Mouse (Mus musculus) cerebellum, adult 11-12 months (tissue): ENCODE measurements around the gene Stard5.
A peak's percentile ranks its signal among the peaks of the same experiment; 100 is the strongest.

Experiments used
- DNase-seq: peaks from one replicate; pipeline ENCODE4 v3.0.0; 2022

Stard5 gene

DNA sequence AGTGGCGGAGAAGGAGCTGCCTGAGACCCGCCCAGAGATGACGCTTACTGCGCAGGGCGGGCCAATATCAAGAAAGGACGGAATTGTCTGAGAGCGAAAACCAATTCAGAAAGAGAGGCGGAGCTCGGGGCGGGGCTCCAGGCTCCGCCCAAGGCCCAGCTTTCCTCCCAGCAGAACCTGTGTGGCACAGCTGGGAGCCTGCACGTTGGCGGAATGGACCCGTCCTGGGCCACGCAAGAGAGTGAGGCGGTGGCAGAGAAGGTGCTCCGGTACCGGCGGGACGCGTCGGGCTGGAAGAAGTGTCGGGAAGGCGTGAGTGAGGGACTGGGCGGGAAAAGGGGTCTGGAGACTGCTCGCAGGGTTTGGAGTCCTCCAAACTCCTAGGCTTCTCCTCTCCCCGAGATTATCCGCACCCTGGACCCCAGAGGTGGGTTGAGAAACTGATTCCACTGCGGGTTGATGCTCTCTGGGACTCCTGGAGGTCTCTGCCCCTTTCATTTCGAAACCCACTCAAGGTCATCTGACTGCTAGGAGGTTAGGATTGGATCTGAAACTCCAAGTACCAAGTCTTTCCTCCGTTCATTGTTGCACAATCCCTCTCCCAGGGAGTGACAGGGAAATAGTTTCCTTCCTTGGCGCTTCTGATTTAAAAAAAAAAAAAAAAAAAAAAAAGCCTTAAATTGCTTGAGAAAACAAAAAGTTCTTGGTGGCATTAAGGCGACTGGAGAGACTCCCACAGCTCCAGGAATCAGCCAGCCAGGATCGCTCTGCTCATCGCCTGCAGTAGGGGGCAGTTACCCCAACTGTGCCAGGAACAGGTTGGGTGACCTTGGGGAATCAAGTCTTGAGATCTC, at the start of gene Stard5:
Gene Stard5 (plus strand): TSS at position 132 of the 854 bp plus-strand sequence.
- DNase-seq, result peak; percentile 94

DNA sequence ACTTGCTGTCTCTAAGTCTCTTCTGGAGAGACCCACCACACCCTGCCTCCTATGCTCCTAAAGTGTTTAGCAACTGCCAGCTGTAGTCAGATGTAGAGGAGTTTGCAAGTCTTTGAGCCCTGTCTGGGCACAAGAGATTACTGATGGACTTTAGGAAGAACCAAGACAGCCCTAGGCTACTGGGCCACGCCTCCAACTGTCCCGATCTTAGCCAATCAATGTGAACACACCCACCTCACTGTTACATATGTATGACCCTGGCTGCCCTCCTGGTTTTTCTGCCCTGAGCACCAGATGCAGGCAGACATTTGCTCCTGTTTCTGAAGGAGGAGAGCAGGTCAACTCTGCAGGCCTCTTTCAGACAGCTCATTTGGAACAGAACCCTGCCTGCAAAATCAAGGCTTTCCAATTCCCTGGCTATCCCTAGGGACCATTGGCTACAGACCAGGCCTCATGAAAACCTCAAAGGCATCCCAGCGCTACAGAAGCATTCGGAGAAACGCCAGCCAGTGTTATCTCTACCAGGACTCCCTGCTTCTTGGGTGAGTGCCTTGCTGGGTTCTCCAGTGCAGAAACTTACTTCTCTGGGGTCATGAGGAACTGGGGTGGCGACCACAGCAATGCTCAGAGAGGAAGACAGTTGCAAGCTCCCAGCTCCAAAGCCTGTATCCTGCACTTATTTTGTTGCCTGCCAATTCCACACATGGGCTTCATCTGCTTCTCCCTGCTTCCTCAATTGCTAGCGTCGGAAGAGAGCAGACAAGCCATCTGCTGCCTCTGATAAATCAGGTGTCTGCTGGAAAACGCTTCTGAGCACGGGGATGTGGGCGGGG, 46.9 kb upstream of the Stard5 start, which contains the start of gene Tmc3:
Gene Tmc3 (plus strand): TSS at position 289 of the 833 bp plus-strand sequence.
- peak; percentile 75 for DNase-seq

DNA sequence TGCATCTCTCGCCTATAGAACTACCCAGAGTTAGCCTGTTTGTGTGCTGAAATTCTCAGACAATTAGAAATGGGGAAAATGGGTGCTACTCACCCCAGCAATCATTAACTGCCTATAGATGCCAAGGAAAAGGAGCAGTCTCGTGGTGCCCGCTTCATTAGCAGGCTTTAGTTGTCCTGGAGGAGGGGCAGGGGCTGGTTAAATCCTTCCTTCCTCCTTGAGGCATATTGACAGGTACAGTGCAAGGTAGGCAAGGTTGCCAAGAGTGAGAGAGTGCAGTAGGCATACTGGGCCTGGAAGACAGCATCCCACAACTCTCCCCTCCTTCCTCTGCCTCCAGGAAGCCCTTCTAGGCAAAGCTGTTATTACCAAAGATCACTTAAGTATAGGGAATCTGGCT, 37.7 kb upstream of the Stard5 start:
- DNase-seq, result no peak

DNA sequence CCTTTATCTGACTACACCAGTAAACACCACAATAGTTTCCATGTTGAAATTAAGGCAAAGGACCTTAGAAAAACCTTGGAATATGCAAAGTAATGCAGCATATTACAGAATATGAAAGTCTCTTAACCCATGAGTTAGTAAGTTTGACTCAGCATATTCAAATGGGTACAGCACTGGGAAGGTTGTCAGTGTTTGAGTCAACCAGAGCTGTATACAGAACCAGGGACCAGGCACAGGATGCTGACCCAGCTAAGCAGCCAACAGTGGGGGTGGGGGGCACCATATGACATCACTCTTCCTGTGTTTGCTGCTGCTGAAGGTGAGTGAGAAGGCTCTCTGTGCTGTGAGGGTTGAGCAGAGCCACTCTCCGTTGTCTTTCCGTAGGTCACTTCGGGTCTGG, 34.7 kb upstream of the Stard5 start:
- no peak for DNase-seq

DNA sequence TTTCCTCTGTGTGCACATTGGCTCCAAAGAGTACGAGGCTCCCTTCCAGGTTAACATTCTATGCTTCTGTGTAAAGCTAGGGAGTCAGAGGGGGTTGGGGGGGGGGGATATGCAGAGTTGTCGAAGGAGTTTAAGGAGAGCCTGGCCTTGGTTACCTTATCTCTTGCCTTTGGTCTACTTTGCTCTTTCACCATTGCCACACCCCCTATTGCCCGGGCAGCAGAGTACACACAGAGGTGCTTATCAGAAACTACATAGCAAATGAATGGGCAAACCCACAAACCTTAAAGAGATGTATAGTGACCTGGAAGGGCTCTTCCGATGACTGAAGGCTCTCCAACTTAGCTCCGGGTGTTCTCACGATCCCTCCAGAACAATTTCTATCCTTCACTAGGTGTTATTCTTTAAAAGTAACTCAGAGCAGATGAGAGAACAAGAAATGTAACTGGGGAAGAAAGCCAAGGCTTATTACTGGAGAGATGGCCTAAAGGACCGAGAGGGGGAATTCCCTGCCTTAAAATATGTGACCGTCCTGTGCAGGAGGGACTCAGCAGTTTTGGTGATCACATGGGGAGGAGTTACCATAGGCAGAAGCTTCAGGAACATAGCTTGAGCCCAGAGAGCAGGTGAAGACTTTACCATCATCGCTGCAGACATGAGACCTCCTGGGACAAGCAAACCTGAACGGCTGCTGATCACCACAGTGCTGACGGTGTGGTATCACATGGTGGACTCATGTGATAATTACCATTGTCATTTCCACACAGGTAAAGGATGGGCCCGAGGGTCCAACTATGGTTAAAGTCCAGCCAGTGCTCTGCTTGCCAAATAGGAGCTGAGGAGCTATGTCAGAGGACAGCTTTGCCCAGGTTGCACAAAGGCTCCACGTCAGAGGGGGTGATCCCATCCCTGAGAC, 32.5 kb upstream of the Stard5 start:
- DNase-seq, result no peak

DNA sequence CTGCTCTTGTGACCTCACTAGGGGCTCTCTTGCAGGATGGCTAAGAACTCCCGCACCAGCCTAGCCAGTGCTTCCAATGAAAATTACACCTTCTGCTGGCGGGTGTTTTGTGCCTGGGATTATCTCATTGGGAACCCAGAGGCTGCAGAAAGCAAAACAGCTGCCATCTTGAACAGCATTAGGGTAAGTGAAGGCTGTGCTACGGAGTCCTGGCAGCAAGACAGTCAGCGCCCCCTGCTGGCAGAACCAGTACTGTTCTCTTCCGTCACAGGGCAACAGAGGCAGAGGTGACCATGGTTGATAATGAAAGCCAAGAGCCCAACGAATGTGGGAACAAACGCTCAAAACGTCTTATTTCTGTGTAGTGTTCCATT, 31.9 kb upstream of the Stard5 start:
- peak; percentile 39 for DNase-seq

DNA sequence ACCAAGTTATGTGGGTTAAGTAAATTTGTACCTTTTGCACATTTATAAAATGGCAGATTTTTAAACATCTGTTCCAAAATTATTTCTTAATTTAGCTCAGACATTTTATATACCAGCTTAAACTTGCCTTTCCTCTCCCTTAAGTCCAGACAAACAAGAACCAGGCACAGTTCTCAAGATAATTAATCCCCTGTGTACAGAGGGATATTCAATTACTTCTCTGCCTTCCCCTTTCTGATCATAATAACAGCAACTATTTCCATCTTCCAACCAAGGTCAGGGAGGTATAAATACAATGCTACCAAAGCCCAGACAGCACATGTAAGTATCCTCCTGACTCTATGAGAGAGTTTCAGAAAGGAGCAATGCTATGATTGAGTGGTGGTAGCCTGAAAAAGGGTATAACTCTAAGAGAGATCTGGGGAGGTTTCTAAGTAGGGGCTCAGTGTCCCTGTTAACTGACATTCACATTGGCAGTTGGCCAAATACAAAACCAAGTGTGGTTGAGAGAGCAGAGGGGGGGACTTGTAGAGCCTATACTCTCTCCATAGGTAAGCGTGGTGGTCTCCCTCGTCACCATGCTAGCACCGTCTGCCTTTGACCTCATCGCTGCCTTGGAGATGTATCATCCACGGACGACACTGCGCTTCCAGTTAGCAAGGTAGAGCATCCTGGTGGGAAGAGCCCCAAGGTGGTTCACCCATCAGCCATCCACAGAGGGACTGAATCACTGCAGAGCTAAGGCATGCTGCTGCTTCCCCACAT, 27.4 kb upstream of the Stard5 start:
- DNase-seq, result no peak

DNA sequence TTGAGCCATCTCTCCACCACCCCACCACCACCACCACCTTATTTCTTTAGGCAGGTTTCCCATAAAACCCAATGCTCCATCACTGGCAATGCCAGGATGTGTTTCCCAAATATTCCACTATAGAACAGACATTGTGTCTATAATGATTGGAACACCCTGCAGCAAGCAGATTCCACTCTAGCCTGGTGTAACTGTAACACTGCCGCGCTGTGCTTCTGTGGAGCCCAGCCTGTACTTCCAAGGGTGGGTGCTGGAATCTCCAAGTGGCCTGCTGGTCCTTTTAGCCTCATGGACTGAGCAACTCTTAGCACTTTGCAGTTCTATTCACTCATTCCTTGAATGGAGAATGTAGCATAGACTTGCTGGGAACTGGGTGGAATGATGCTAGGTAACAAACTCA, 25.0 kb upstream of the Stard5 start:
- no peak for DNase-seq

DNA sequence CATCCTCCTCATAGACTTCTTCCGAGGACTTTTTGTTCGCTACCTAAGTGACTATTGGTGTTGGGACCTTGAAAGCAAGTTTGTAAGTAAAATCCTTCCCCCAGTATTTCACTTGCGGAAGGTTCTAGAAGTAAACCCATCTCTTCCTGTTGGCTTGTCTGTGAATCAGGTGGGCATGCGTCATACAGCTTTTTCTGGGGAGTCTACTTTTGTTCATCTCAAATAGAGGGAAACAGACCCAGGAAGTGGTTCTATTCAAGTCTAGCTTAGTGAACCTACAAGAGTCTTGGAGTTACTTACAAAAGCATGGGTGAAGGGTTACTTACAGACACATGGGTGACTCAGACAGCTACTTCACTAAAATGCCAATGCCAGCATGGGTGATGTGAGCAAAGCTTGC, 21.9 kb upstream of the Stard5 start:
- no peak for DNase-seq

DNA sequence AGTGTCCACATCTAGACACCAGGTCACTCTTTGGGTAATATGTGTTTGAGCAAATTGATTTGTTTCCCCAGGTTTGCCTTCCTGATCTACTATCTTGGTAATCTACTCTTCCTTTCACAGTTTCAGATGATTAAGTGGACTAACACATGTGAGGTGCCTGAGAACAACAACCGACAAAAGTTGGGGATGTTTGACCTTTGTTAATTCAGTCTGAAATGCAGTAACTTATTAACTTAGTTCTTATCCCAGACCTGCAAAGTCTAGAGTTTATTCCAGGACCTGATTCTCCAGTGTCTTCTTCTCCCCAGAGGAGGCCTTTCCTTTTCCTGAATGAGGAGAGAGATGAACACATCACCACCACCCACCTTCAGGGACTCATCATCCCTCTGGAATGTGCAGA, 19.9 kb upstream of the Stard5 start:
- no peak for DNase-seq

DNA sequence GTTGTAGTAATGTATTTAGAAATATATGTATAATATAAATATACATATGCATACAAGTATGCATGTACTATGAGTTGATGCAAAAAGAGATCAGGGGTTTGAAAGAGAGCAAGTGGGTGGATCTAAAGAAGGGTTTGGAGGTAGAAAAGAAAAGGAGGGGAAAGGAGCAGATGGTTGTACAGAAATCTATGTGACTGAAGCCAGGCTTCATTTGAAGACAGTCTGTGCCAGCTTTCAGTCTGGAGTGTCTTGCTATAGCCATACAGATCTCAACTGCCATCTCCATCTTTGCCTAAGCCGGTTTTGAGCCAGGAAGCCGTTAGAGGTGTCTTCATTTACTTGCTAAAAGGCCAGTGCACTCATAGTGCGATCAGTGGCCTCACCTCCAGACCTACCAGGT, 16.5 kb upstream of the Stard5 start:
- DNase-seq, result no peak

DNA sequence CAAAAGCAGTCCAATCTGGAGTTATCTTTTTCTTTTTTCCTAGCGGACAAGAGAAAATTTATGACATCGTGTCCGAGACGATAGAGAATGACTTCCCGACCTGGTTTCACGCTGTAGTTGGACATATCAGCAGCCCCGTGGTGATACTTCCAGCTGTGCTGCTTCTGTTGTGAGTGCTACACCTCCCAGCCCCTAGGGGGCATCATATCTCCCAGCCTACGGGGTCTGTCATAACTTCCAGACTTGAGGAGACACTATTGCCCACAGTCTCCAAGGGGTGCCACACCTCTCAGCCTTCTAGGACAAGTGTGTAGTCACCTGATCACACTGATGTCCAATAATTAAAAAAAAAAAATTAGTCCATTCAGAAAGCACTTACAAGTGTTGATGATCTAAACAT, 15.9 kb upstream of the Stard5 start:
- no peak for DNase-seq

DNA sequence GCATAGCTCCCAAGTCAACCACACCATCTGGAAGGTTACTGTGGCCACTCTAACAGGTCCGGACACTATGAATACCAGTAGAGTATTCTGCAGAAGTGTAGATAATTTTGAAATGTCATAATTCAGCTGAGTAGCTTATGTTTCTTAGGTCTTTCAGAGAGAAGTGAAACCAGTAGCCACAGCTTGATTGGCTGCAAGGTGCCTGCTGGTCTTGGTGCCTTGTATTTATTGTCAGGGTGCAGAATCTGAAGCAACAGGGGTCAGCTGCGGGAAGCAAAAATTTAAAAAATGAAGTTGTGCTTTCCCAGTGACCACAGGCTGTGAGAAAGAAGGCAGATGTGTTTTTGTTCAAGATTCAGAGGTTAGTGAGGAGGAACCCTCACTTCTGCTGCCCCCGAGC, 15.5 kb upstream of the Stard5 start:
- DNase-seq, result no peak

DNA sequence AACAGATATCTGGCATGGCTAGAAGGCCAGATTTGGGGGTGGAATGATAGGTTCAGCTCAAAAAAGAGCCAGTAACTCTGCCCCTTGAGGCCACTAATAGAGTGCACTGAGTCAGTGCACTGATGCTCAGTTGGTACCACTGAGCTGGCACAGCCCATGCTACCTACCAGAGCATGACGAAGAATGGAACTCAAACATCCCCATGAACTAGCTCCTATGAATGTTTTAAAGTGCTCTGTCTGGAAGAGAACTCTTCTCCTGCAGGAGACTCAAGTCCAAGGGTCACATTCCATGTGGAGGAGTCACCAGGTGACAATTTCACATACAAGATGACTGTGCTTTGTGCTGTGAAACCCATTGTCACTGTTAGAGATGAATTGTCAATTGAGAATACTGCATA, 13.1 kb upstream of the Stard5 start:
- no peak for DNase-seq

DNA sequence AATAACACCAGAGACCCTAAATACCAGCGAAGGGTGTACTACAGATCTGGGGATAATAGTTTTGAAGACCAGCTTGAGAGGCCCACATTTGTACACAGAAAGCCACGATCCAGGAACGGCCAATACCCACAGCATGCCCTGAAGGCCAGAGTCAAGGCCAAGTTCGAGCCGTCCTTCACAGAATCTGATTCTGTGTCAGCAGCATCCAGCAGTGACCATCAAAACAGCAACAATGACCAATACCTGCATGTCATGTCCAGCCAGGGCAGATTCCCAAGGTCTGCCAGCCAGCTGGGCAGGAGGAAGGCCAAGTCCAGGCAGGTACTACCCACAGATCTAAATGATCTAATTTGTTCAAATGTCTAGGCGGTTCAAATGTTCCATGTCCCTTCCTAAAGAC, 9.2 kb upstream of the Stard5 start:
- no peak for DNase-seq

DNA sequence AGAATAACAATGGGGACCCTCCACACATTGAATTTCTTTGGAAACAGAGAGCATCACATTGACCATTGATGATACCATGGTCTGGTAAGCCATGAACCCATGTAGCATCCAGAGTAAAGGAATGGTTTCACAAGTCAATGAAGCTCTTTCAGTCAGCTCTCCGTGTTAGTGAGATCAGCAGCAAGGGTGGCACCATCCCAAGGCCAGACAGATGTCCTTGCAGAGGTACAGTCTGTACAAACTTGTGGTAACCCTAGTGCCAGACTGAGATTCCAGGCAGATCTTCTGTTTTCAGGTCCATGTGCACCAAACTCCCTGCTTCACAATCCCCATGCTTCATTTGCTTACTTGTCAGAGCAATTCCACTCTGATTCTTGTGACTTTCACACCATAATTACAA, 7.7 kb upstream of the Stard5 start:
- DNase-seq, result no peak

DNA sequence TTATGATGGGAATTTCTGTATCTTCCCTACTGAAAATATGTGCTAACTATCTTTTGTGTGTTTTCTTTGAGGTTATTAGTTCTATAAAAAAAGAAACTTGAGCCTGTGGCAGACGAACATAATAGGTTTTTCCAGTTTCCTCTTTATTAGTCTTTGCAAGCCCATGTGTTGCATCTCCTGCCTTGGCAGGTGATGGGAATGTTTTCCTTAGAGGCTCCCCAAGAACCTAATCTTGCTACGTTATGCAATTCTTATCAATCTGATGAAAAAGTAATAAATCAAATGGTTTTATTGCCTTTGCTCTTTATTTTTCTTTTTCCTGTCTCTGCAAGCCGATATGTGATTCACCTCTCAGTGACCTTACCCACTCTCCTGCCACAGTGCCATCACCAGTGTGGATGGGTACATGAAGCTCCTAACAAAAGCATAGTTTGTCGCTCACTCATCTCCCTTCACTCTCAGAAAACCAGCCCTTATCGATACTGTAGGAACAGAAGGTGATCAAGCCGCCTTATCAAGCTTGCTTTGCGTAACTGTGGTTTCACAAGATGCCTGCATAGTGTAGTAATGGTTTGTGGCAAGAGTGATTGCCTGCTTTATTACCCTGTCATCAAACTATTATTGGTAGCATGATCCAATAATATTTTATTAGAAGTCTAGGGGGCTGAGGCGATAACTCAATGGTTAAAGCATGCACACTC, 5.1 kb upstream of the Stard5 start:
- DNase-seq, result no peak

DNA sequence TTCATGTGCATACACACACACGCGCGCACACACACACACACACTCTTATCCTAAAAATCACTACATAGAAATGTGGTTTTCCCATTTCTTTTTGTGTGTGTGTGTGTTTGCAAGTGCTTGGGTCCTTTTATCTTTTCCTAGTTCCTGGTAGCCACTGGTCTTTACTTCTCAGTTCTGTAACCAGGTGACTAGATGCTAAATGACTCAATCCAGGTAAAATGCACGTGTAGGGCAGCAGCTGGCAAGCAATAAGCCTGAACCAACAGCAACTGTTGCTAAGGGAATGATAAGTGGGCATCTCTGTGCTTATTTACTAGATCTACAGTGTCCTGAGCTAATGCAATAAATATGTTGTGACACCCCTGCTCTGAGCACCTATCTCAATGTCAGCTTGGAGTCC, 4.4 kb upstream of the Stard5 start:
- no peak for DNase-seq

DNA sequence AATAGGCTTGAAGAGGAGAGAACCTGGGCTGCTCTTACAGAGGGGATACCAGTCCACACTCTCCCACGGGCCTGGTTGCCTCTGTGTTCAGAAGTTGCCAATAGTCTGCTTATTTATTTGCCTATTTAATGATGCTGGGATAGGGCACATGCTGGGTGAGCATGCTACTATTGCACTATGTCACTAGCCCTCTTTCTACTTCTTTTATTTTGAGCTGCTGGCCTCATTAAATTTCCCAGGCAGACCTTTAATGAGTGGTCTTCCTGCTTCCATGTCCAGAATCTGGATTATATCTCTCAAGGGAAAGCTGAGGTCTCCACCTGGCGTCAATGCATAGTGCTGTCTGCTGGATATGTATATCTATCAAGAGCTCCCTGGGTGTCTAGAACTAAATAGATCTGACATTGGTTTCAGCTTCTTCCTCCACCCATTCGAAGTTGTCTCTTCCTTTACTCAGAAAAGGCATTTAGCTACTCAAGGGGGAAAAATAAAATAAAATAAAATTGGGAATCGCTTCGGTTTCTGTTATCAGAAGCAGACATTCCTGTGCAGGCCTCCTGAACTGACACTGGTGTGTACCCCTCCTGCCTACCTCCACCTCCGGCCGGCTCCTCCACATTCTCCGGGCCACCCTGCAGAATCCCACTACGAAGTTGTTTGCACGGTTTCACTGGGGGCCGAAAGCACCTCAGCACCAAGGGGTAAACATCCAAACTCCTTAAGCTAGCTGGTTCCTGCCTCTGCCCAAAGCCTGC, 509 bp upstream of the Stard5 start:
- DNase-seq, result no peak

DNA sequence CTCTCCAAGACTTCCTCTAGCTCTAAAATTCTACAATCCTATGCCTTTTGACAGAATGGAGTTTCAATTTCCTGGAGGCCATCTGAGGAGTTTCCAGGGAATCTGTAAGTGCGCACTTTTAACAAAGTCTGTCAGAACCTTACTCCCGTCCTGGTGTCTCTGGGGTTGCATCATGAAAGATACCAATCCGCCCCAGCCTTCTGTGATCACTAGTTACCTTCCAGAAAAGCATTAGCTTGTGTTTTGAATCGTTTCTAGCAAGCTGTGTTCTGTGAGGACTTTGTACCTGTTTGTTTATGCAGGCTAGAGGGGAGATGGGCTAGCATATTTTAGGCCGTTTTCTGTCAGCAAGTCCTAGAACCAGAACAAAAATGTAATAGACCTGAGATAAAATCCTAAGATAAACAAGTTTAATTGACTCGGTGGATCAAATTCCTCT, 942 bp downstream of the Stard5 start:
- no peak for DNase-seq

DNA sequence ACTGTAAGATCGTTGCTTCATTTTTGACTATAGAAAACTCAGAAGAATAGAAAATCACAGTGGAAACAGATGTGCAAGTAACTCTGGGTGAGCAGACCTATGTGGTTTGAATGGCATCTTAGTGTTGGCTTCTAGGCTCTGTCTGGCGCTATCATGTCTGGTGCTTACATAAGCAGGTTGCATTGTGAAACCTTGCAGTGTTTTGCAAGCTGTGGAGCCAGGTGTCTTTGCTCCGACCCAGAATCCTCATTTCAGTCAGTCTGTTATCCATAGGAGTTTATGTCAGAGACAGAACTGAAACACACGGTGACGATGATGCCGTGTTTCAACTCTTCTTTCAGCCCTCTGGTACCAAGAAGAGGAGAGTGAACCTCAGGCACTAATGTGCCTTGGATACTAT, 2.1 kb downstream of the Stard5 start:
- no peak for DNase-seq
